Mouse (Mus musculus) splenic B cell, adult 2 months (primary cell): ENCODE measurements at regions not wholly inside any gene's neighbourhood (a gene's known extent, or its start where the extent isn't known, plus 50 kb on each side); places are given as distances from the start of the nearest gene placed in this dataset.

Experiments used
- DNase-seq: peaks from one replicate; pipeline ENCODE4 v3.0.0-alpha.2; 2011; ENCODE audit warnings: low read depth, low spot score
- H3K27me3 ChIP-seq: 2 replicates; pipeline ENCODE4 v1.6.1; 2012; ENCODE audit warnings: mild to moderate bottlenecking, low read length, moderate library complexity, mixed read lengths; ENCODE audit not compliant: control insufficient read depth, poor library complexity, insufficient read depth, severe bottlenecking
- H3K36me3 ChIP-seq: 2 replicates; pipeline ENCODE4 v1.6.1; 2012; ENCODE audit warnings: mild to moderate bottlenecking, low read length, moderate library complexity, mixed read lengths; ENCODE audit not compliant: control insufficient read depth, poor library complexity, insufficient read depth, severe bottlenecking

- Histone ChIP-seq H3K36me3 (no peaks in the 10 kb centered on the region), H3K27me3 (no peaks in the 10 kb centered on the region)
- no peak for DNase-seq
These were observed 245.5 kb upstream of the Ccdc54 start for GRCm38 (mm10) chr16:50836457-50836856.

- no peak for DNase-seq
- H3K27me3 ChIP-seq, result no peaks in the 10 kb centered on the region
These were observed 242.4 kb upstream of the Ccdc54 start for GRCm38 (mm10) chr16:50833357-50833756.

GRCm38 (mm10) chr16:50822352-50822751, 231.4 kb upstream of the Ccdc54 start:
- Histone ChIP-seq H3K36me3 (no peaks in the 10 kb centered on the region), H3K27me3 (no peaks in the 10 kb centered on the region)
- DNase-seq, result no peak

More at GRCm38 (mm10) chr16:50833357-50833756, 242.4 kb upstream of the Ccdc54 start:
- no peaks in the 10 kb centered on the region for H3K36me3 ChIP-seq

- no peaks in the 10 kb centered on the region for H3K36me3 ChIP-seq
- DNase-seq, result no peak
- H3K27me3 ChIP-seq, result no peaks in the 10 kb centered on the region
These were observed 223.7 kb upstream of the Ccdc54 start for GRCm38 (mm10) chr16:50814626-50815025.

- Histone ChIP-seq H3K36me3 (no peaks in the 10 kb centered on the region), H3K27me3 (no peaks in the 10 kb centered on the region)
- DNase-seq, result peak; percentile 15
These were observed 208.3 kb upstream of the Ccdc54 start for GRCm38 (mm10) chr16:50799145-50799794.

GRCm38 (mm10) chr16:50798095-50798494, 207.1 kb upstream of the Ccdc54 start:
- H3K27me3 ChIP-seq, result no peaks in the 10 kb centered on the region
- H3K36me3 ChIP-seq, result no peaks in the 10 kb centered on the region
- DNase-seq, result no peak

GRCm38 (mm10) chr16:50792960-50793359, 202.0 kb upstream of the Ccdc54 start:
- H3K27me3 ChIP-seq, result no peaks in the 10 kb centered on the region
- no peak for DNase-seq

GRCm38 (mm10) chr16:50792506-50792905, 201.6 kb upstream of the Ccdc54 start:
- Histone ChIP-seq H3K27me3 (no peaks in the 10 kb centered on the region), H3K36me3 (no peaks in the 10 kb centered on the region)
- DNase-seq, result no peak

More at GRCm38 (mm10) chr16:50792960-50793359, 202.0 kb upstream of the Ccdc54 start:
- H3K36me3 ChIP-seq, result no peaks in the 10 kb centered on the region

- no peaks in the 10 kb centered on the region for H3K36me3 ChIP-seq
- no peaks in the 10 kb centered on the region for H3K27me3 ChIP-seq
- no peak for DNase-seq
These were observed 197.7 kb upstream of the Ccdc54 start for GRCm38 (mm10) chr16:50788702-50789101.

- DNase-seq, result no peak
- Histone ChIP-seq H3K36me3 (no peaks in the 10 kb centered on the region), H3K27me3 (no peaks in the 10 kb centered on the region)
These were observed 195.2 kb upstream of the Ccdc54 start for GRCm38 (mm10) chr16:50786199-50786598.

- H3K27me3 ChIP-seq, result no peaks in the 10 kb centered on the region
- DNase-seq, result no peak
- no peaks in the 10 kb centered on the region for H3K36me3 ChIP-seq
These were observed 194.4 kb upstream of the Ccdc54 start for GRCm38 (mm10) chr16:50785384-50785783.

- H3K27me3 ChIP-seq, result no peaks in the 10 kb centered on the region
- DNase-seq, result no peak
These were observed 193.8 kb upstream of the Ccdc54 start for GRCm38 (mm10) chr16:50784651-50785228.

GRCm38 (mm10) chr16:50783784-50784650, 193.1 kb upstream of the Ccdc54 start:
- no peak for DNase-seq
- no peaks in the 10 kb centered on the region for H3K27me3 ChIP-seq
- no peaks in the 10 kb centered on the region for H3K36me3 ChIP-seq

More at GRCm38 (mm10) chr16:50784651-50785228, 193.8 kb upstream of the Ccdc54 start:
- H3K36me3 ChIP-seq, result no peaks in the 10 kb centered on the region

- no peak for DNase-seq
- no peaks in the 10 kb centered on the region for H3K36me3 ChIP-seq
- H3K27me3 ChIP-seq, result no peaks in the 10 kb centered on the region
These were observed 192.3 kb upstream of the Ccdc54 start for GRCm38 (mm10) chr16:50783240-50783639.
